Mouse (Mus musculus) mouse embryonic stem cell (cell line): ENCODE data around the gene Slc45a1.
"Not testable (repeated sequence)": the region's sequence is repeated elsewhere in the genome, so short reads cannot be mapped to it uniquely, and the experiment has no call there.

Source experiments
- in situ Hi-C, 2 experiments: fragments of 300-500 bp; cut with MboI; formaldehyde crosslinking; loops; 1 replicate in 1 of 2; 3 replicates in 1 of 2; pipeline ENCODE4 v1.14.3; 2019 to 2020; ENCODE audit warnings: low sequenced_read_pairs in 2 of 2, low pct_unique_long_range_greater_than_20kb in 1 of 2, mixed read lengths in 1 of 2; ENCODE audit not compliant: unreplicated experiment in 1 of 2

The Slc45a1 gene

DNA sequence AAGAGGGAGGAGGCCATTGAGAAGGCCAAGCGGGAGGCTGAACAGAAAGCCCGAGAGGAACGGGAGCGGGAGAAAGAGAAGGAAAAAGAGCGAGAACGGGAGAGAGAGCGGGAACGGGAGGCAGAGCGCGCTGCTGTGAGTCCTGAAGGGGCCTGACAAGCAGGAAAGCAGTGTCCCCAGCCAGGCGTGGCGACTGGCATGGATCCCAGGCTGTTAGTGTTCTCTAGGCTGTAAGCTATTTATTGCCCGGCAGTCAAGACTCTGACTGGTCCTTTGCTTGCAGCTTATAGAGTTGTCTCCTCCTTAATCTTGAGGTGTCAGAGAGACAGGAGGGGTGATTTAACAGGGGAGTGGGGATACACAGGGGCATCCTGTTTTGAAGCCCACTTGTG is 35.9 kb downstream of the Slc45a1 start:
- in situ Hi-C loops = no loop called here

DNA sequence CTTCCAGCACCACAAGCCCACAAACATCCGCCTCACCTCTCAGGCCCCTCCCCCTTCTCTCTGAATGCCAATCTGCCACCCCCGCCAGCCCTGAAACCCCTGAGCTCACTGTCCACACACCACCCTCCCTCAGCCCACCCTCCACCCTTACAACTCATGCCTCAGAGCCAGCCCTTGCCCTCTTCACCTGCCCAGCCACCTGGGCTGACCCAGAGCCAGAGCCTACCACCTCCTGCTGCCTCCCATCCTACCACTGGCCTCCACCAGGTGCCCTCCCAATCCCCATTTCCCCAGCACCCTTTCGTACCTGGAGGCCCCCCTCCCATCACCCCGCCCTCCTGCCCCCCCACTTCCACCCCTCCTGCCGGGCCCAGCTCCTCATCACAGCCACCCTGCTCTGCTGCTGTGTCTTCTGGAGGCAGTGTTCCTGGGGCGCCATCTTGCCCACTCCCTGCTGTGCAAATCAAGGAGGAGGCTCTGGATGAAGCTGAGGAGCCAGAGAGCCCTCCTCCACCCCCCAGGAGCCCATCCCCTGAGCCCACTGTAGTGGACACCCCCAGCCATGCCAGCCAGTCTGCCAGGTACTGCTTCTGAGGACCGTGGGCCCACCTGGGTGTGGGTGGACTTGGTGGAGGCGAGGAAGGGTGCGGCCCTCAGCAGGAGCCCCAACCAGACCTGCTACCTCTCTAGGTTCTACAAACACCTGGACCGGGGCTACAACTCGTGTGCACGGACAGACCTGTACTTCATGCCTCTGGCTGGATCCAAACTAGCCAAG is 36.5 kb downstream of the Slc45a1 start:
- in situ Hi-C loops = no loop called here

DNA sequence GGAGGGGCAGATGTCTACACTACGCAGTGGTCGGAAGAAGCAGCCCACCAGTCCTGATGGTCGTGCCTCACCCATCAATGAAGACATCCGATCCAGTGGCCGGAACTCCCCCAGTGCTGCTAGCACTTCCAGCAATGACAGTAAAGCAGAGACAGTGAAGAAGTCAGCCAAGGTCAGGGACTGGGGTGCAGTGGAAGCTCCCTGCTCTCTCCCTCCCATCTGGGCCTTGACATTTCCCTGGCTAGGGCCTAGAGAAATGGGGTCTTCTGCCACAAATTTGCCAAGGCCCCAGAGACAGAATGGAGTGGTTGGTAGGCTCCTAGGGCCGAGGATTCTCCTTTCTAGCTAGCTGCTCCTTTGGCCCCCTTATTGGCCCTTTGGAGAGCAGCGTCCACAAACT is 38.3 kb downstream of the Slc45a1 start:
- in situ Hi-C loops = no loop called here

DNA sequence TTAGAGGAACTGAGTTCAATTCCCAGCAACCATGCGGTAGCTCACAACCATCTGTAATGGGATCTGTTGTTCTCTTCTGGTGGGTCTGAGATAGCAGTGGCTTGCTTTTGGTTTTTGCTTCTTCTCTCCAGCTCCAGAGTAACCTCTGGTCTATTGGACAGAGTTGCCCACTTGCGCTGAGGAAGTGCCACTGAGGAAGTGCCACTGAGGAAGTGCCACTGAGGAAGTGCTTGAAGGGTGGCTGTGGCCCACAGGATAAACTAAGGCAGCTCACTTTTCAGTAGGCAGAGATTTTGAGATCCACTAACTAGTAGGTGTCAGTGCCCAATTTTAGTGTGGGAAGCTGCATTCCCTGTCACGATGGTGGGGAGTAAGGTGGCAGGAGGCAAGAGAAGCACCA is 43.3 kb downstream of the Slc45a1 start:
- in situ Hi-C loops = no loop called here

DNA sequence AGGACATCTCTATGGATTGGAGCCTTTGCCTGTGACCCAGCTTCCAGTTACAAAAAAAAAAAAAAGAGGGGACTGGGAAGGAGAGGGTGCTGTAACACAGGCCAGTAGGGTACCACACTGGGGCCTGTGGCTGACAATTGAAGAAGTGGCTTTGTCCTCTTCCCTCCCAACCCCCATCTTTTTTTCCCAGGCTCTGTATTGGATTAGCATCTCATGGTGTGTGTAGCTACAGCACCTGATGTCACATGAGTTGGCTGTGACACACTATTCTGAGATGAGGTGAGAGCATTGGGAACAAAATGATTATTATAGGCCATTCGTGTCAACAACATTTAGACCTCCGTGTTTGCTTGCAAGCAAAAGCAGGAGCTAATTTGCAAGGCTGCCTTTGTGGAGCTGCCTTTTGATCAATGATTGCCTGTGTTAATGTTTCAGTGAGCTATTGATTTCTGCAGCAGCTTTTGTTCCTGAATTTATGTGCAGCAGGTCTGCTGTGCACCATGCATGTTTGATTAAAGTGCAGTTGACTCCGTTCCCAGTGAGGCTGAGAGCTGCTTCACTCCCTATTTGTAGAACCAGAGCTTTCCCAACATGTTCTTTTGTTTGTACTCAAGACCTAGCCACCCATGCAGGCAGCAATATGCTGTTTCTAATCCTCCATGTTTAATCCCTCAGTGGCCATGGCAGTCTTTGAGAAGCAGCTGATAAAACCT is 45.4 kb downstream of the Slc45a1 start:
- in situ Hi-C loops = no loop called here

DNA sequence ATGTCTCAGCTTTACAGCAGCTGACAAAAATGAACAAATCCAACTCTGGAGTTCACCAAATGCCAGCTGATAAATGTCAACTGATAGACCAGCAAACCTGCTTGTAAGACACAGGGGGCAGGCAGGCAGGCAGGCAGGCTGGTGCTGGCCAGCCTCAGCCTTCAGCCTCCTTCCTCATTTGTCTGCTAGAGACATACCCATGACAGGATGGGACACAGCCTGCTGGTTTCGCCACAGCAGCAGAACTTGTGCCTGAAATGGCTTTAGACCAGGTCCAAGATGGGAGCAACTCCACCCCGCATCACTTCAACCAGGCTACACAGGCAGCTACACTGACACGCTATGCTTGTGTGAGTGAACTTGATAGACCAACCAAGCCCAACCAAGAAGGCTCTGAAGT is 46.2 kb downstream of the Slc45a1 start:
- in situ Hi-C loops = no loop called here

DNA sequence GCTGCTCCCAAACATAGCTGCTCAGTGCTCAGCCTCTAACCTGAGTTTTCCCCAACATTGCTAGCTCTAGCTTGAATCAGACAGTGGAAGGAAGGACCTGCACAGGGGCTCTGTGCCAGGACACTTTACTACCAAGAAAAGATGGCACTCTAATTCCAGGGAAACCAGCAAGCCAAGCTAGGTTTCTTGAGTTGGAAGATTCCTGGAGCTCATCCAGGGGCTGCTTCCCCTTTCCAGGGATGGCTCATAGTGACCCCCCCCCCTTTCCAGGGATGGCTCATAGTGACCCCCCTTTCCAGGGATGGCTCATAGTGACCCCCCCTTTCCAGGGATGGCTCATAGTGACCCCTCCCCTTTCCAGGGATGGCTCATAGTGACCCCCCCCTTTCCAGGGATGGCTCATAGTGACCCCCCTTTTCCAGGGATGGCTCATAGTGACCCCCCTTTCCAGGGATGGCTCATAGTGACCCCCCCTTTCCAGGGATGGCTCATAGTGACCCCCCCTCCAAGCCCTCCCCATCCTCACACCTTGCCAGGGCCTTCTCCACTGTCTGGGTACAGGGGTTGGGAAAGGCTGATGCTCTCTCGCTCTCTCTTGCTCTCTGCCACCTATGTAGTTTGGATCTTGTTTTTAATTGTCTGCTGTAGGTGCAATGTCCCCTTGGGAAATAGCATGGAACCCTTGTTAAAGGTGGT is 48.5 kb downstream of the Slc45a1 start:
- in situ Hi-C loops = no loop called here

DNA sequence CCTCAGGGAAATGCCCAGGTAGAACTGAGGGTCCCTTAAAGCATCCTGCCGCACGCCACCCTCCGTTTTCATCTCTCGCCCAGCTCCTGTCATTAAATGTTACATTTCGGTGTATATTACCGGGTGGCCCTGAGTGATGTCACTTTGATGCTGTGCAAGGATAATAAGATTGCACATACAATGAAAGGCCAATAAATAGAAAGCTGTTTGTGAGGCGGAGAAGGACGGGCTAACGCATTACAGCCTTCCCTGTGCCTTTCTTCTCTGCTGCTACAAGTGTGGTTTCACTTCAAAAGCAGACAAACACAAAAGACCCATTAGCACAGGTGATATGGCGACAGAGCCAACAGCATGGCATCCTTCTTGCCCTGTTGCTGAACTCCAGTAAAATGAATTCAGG is 50.5 kb downstream of the Slc45a1 start:
- in situ Hi-C loops = no loop called here

DNA sequence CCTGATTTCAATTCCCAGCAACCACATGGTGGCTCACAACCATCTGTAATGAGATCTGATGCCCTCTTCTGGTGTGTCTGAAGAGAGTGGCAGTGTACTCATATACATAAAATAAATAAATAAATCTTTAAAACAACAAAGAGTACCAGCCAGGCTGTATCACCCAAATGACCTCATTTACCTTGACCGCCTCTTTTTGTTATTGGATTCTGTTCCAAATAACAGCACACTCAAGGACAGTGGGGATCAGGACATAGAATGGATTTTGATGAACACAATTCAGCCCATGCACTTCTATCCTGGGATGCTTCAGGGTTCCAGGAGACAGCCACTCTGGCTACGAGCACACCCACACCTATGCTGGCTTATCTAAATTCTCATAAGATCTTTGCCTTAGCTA is 51.5 kb downstream of the Slc45a1 start:
- in situ Hi-C loops = not testable (repeated sequence)

DNA sequence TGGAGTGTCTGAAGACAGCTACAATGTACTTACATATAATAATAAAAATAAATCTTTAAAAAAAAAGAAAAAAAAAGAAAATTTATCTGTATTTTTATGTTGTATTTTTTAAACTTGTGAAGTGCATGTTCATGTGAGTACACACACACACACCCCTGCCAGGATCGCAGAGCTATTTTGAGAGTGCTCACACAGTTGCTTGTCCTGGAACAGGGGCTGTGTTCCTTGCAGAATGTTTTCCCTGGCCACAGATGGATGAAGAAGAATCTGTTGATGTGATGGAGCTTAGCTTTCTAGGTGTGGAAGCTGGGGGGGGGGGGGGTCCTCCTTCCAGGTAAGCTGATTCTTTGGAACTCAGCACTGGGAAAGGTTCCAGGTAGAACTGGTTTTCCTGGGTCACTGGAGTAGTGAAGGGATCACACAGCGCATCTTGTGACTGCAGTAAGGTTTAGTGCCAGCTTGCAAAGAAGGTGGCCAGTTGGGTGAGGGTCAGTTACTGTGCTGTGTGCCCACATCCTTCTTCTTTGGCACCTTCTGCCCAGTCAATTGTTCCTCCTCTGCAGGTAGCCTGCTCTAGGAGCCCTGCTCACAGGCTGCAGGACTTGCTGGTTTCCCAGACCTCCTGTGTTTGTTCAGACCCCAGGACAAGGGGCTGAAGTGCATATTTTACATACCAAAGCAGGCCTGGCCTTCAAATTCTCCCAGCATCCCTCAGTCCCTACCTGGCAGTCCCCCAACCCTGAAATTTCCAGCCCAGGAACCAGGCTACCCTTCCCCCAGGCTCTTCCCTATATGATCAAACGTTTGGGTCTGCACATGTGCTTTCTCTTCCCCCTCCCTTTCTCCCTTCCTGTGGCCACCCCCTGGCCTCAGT is 52.6 kb downstream of the Slc45a1 start:
- in situ Hi-C loops = no loop called here

DNA sequence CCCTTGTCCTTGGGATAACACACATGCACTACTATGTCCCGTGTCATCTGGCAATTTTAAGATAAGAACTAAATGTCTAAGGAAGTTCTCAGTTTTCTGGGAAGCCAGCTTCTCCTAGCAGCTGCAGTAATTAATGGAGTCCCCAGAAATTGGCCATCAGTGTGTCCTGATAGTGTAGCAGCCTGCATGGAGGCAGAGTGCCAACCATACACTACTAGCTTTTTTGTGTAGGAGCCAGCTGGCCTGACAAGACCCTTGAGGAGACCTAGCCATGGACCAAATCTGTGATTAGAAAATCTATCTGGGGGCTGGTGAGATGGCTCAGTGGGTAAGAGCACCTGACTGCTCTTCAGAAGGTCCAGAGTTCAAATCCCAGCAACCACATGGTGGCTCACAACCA is 53.3 kb downstream of the Slc45a1 start:
- in situ Hi-C loops = no loop called here

DNA sequence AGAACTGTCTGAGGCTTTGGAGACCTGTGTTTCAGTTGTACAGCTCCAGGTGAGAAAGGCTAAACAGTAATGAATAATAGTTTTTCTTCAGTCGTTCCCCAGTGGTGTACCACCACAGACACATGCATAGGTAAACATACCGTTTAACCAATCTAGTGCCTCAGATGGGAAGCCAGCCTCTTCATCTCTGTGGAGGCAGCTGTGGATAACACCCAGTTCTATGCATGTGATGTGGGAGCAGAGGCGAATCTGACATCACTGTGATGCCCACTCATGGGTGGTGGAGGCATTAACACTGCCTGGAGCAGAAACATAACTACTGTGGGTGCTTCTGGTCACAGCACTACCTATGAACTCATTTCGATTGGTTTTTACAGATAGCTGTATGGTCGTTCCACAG is 56.0 kb downstream of the Slc45a1 start:
- in situ Hi-C loops = no loop called here

DNA sequence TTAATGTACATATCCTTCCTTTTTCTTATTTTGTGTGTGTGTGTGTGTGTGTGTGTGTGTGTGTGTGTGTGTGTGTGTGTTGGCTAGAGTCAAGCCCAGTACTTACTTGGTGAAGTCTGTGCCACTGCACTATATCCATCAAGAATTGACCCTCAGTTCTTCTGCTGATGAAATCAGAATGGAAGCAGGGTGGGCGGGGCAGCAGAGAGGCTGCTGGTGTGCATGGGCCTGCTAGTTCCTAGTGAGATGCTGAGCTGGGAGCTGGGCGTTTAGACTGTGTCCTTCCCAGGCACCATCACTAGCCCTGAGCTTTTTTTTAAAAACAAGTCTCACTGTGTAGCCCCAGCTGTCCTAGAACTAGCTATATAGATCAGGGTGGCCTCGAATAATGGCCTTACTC is 56.9 kb downstream of the Slc45a1 start:
- in situ Hi-C loops = no loop called here

DNA sequence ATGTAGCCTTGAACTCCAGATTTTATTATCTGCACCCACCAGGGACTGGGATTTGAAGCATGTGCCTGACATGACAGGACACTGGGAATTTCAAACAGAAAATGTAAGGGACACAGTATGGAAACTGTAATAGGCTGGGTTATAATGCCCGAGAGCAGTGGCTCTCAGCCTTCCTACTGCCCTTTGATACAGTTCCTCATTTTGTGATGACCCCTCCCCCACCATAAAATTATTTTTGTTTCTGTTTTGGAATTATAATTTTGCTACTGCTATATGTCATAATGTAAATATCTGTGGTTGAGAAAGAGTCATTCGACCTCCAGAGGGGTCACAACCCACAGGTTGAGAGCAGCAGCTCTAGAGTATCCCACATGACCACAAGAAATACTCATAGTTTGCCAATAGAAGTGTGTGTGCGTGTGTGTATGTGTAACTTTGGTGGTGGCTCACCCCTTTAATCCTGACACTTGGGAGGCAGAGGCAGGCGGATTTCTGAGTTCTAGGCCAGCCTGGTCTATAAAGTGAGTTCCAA is 57.6 kb downstream of the Slc45a1 start:
- in situ Hi-C loops = no loop called here

DNA sequence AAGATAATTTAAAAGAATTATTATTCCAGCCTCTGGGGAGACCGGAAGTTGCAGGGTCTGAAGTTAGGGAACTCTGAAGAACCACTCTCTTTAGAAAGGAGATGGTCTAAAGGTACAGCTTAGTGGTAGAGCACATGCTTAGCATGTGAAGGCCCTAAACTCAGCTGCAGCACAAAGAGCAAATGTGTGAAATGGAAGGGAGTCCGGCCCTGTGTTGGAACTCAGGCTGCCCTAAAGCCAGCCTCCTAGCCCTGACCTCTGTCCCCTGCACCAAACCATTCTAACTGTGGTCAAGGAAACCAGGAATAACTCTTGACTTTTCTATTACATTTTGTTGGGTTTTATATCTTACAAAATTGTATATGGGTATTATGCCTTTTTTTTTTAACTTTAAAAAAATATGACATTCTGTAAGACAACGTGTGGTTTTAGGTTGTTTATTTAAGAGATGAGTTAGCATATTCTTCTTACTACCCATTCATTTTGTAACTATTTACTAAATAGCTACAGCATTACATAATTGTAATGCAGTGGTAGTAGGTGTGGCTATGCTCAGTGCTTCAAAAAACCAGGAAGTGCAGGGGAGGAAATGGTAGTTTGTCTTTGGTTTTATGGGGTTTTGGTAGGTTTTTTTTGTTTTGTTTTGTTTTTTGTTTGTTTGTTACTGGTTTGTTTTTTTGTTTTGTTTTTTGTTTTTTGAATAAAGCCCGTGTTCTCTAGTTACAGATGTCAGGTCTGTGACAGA is 58.3 kb downstream of the Slc45a1 start:
- in situ Hi-C loops = no loop called here

DNA sequence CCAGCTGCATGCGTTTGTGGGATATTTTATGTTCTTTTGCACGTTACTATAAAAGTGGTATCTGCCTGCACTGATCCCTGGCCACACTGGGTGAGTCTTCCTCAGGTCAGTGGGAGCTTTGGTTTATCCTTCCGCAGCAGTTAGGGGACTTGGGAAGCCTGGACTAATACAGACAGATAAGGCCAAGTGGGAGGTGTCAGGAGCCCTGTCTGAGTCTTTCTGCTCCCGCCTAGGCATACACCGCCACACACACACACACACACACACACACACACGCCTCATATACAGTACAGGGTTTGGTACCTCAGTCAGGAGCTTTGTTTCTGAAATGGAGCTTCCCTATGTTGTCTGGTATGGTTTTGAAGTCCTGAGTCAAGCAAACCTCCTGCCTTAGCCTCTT is 59.9 kb downstream of the Slc45a1 start:
- in situ Hi-C loops = no loop called here

DNA sequence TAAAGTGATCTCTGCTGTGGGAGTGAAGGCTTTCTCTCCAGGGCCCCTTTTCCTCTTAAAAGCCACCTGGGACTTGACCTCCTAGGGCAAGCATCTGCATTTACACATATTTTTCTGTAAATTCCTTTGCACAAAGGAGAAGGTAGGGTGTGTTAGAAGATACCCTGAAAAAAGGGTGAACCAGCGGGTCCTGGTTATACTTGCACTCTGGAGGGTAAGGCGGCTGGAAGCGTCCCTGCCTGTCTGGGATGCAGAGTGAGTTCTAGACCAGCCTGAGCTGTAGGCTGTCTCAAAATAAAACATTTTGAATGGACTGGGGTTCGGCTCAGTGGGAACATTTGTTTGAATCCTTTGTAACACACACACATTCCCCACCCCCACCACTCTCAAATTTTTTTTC is 60.4 kb downstream of the Slc45a1 start:
- in situ Hi-C loops = no loop called here
